Mouse (Mus musculus): ENCODE measurements around the gene Cfc1.
"Not testable (repeated sequence)": the region's sequence is repeated elsewhere in the genome, so short reads cannot be mapped to it uniquely, and the experiment has no call there.

Gene Cfc1

DNA sequence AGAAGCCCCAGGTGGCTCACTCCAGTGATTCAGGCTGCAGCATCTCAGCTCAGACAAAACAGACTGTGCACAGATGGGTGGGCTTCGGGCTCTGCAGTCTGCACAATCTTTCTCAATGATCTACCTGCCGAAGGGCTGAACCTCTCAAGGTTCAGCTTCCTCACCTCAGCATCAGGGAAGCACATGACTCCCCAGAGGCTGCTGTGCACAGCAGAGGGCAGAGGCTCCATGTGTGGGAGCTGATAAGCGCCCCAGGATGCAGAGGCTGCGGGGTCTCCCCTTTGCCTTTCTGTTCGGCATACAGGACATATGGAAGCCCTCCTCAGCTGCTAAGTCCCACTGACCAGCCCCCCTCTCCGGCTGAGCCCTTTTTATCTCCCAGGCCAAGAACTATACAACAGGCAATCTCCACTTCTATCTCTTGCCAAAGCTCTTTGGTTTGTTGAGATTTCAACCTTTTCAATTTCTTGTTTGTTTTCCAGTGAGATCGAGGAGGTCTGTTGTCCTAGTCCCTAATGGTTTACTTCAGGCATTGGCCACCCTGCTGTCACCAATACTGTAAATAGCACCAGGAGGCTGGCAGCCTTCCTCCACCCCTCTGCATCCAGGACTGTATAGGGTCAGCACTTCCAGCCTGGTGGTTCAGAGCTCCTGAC, at the start of gene Cfc1:
Cfc1 (plus strand) TSS at position 606 of the 656 bp plus-strand sequence.
- DNase-seq: not testable (repeated sequence)

DNA sequence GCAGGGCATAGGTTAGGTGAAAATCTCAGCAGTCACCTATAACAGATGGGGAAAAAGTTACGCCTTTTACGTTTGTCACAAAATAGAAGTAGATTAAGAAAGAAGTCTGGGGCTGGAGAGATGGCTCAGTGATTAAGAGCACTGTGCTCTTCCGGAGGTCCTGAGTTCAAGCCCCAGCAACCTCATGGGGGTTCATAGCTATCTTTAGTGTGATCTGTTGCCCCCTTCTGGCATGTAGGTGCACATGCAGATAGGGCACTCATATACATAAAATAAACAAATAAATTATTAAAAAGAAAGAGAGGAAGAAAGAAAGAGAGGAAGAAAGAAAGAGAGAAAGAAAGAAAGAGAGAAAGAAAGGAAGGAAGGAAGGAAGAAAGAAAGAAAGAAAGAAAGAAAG, 48.1 kb upstream of the Cfc1 start:
- DNase-seq: no peak

DNA sequence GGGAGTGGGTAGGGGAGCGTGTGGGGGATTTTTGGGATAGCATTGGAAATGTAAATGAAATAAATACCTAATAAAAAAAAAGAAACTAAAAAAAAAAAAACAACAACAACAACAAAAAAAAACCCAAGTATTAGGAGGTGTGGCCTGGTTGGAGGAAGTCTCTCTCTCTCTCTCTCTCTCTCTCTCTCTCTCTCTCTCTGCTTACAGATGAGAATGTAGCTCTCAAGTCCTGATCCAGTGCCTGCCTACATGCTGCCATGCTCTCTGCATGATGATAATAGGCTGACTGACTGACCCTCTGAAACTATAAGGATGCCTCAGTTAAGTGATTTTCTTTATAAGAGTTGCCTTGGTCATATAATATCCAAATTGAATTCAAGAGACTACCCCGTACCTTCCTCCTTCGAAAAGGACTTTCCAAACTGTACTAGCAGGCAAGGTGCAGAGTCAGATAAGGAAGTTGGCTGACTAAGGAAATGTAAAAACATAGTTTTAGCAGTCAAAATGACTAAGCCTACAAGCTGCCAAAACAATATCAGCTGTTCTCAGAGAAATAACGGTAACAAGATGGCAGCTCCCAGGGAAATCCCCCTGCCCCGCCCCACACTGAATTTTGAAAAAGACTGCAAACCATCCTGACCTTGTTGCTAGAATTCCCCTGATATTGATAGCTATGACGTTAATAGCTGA, 45.5 kb upstream of the Cfc1 start:
- no peak for DNase-seq

DNA sequence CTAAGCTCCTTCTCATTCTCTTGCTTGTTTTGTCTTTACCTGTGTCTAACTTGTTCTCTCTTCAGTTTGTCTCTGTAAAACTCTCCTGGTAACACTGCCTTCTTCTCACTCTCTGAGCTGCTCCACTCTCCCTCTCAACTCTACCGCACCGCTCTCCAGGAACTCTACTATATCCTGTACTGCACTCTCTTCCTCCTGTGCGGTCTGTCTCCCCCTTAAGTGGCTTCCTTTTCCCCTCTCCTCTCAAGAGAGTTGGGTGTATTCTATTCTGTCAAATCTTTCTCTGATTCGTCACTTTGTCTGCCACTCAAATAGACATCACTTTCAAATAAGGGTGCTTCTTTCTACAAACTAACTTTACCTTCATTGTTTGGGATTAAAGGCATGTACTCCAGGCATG, 44.0 kb upstream of the Cfc1 start:
- DNase-seq: no peak

DNA sequence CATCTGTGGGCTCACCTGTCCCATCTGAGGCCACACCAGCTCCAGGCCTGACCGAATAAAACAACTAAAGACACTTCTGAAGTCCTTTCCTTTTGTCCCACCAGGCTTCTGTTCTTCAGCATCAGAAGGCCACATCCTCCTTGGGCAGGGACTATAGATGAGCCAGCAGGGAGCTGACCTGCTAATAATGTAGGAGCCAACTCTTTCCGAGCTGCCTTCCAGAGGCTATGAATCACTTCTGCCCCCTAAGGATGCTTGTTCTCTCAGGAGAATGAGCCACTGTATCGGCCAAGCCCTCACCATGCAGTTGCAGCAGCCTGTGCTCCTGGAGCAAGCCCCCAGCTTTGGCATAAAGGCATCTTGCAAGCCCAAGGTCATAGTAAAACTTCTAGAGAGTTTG, 32.5 kb upstream of the Cfc1 start:
- DNase-seq: no peak

DNA sequence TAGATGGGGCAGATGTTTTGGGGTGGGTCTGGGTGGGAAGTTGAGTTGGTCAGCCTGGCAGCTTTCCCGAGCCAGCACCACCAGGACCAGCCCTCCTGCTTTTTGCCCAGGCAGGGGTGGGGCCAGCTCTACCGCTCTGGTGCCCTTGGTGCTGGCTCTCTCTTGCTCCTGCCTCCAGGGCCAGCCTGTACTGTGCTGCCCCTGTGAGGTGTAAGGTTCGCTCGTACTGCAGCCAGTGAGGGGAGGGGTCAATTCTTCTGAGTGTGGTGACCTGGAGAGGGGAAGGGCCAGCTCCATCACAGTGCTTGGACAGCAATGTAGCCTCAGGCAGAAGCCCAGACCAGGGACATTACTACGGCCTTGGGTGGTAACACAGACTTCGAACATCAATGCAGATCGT, 30.1 kb upstream of the Cfc1 start:
- no peak for DNase-seq

DNA sequence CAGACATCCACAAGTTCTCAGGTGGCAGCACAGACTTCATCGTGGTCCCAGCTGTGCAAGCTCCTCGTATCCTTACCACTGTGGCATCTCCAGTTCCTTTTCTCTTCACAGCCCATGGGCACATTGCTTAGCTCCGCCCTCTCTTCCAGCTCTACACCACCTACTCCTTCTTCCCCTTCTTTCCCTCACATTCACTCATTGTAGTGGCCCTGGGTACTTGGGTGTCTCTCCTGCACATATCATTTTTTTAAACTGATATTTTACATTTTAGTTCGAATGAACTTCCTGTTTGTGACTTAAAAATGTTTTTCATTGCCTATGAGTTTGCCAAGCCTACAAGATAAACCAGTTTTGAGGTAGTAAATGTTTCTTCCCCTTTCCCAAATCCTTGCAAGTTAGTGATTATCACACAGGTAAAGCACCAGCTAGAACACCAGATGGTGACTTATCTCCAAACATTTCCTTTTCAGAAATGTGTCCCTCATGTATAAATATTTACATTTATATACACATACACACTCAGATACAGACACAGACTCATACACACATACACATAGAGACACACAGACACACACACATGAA, 29.4 kb upstream of the Cfc1 start:
- DNase-seq: no peak

DNA sequence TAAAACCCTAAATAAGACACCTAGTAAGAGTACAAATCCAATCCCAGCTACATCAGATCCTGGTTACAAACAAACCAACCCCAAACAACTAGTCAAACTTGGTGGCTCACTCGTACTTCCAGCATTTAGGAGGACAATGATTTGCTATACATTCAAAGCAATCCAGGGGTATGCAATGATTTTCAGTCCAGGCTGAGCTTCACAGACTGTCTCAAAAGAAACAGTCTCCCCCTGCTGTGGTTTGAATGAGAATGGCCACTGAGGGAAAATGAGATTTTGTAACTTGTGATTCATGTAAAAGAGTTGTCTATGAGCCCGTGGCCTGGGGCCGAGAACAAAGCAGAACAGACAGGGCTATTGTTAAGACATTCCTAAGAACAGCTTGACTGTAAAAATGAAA, 27.5 kb upstream of the Cfc1 start:
- DNase-seq: no peak

DNA sequence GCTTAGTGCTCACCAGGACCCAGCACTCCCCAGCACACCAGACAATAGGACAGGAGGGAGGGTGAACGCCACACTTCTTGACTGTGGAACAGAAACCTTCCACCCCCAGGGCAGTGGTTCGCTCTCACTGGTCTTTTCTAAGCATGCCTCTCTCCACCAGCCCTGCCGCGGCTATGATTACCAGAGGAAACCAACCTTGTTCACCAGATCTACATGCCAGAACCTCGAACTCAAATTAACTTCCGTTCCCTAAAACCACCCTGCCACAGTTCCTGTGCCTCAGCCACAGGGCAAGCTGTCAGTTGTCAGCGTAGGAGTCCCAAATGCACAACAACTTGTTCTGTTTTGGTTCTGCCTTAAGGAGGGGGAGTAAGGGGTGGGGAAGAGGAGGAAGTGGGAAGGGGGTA, 24.9 kb upstream of the Cfc1 start:
- DNase-seq: peak; percentile 22

DNA sequence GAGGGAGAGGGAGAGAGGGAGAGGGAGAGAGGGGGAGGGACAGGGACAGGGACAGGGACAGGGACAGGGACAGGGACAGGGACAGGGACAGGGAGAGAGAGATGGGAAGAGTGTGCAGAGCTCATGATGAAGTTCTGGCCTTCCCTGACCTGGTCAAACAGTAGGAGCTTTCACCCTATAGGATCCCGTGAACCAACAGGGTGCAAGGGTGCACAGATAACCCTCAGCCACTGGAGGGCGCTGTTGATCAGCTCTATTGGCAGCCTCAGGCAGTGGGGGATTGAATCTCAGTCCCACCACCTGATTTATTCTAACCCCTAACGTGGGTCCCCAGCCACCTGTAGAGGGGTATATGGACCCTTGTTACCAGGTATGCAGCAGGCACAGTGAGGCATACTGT, 24.4 kb upstream of the Cfc1 start:
- DNase-seq: peak; percentile 70

DNA sequence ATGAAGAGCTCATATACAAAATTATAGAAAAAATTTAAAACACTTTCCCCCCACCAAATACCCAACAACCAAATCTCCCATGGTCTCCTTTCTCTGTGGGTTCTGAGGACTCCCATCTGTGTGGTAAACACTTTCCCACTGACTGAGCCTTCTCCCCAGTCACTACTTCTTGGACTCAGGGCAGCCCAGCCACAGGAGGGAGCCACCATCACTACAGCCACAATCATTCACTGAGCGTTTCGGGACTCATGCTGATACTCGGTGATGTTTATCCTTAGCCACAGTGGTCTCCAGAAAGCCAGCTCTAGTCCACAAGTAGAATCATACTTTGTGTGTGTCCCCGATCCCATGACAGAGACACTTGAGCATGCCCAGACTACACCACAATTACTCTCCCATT, 22.4 kb upstream of the Cfc1 start:
- no peak for DNase-seq

DNA sequence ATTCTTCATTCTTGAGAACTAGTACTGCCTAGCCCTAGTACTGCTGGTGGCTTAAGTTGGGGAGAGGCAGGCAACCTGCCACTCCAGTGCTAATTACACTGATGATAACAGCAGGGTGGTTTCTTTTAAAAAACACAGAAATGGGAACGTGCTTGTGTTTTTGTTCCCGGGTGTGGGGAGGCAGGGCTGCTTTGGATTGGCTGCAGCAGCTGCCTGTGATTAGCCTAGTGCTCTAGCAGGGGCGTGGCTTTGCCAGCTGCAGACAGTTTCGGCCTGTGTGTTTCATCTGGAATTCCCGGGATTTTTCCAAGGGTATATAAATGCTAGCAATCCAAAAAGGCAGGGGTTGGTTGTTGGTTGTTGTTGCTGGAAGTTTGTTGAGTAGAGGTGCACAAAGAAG, 18.9 kb upstream of the Cfc1 start:
- peak; percentile 12 for DNase-seq

DNA sequence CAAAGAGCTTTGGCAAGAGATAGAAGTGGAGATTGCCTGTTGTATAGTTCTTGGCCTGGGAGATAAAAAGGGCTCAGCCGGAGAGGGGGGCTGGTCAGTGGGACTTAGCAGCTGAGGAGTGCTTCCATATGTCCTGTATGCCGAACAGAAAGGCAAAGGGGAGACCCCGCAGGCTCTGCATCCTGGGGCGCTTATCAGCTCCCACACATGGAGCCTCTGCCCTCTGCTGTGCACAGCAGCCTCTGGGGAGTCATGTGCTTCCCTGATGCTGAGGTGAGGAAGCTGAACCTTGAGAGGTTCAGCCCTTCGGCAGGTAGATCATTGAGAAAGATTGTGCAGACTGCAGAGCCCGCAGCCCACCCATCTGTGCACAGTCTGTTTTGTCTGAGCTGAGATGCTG, 18.2 kb upstream of the Cfc1 start:
- not testable (repeated sequence) for DNase-seq

DNA sequence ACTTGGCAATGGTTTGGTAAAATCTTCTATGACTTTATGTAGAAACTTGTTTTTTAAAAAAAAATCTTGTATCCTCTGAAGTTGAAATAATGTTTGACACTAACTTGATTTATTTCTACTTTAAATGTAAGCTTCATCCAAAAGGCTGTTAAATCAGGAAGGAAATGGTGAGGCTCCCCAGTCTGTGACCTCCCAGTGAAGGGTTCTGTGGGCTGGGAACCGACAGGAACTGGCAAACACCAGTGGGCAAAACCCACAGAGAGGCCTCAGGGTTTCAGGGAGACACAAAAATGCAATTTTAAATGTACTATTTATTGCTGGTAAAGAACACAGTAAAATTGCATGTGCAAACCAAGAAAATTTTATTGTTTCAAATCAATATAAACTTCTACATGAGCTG, 17.7 kb upstream of the Cfc1 start:
- not testable (repeated sequence) for DNase-seq

DNA sequence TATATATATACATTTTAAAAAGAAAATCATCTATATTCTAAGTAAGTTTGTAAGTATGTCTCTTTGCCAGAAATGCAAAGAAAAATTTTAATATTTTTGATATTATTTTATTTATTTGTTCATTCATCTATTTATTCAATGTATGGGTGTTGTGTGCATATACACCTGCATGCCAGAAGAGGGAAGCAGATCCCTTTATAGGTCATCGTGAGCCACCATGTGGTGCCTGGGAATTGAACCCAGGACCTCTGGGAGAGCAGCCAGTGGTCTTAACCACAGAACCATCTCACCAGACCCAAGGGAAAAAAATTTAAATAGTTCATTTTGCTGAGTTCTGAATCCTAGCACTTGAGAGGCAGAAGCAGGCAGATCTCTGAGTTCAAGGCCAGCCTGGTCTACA, 17.2 kb upstream of the Cfc1 start:
- DNase-seq: no peak

DNA sequence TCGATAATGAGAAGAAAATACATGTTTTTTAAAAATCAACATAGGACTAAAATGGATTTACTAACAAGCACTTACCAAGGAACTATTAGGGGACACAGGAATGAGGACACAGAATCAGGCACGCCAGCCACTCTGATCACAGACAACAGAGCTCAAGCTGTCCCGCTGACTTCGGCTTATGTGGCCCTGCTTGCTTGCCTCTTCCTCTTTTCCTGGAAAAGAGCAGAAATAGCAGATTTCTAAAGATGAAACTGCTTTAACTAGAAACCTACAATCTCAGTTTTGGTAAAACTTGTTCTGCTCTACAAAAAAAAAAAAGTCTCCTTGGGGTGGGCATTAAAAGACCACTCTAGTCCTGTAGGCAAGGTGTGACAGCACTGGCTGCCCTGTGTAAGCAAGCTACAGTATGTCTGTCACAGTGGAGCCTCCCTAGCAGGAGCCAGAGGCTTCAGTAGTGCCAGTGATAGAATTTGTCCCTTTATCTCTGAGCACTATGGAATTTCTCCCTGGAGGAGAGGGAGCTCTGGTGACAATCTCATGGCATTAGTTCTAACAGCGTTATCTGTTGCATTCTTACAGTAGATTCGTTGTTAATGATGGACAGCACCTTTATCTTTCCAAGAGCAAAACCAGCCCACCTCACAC, 13.1 kb upstream of the Cfc1 start:
- no peak for DNase-seq

DNA sequence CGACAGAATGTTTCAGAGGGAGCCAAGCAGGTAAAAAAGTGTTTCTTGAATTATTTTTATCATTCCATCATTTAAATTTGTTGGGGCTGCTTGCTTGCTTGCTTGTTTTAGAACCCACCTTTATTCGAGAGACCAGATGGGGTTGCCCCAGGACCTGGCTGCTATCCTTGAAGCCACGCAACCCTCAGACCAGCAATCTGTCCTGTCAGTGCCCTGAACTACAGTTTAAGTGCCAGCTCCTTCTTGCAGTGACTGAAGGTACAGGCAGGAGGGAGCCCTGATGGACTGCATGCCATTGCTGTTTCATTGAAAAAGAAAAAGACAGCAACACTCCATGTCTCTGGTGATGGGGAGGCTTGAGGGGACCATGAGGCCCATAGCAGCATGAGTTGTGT, 12.6 kb upstream of the Cfc1 start:
- DNase-seq: no peak

DNA sequence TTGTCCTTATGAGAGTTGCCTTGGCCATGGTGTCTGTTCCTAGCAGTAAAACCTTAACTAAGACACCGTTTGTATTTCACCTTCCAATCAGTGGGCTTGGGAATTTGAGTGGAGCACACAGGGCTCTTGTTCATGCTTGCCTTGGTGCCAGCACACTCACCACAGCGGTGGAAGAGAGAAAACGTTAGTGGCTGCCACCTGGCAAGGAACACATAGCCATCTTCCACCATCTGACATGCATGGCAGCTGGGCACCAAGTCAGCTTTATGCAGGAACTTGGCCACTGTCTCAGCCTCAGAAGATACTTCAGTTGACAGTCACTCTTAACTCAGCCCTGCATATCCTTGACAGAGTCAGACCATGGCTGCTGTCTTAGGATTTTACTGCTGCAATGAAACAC, 11.8 kb upstream of the Cfc1 start:
- no peak for DNase-seq

DNA sequence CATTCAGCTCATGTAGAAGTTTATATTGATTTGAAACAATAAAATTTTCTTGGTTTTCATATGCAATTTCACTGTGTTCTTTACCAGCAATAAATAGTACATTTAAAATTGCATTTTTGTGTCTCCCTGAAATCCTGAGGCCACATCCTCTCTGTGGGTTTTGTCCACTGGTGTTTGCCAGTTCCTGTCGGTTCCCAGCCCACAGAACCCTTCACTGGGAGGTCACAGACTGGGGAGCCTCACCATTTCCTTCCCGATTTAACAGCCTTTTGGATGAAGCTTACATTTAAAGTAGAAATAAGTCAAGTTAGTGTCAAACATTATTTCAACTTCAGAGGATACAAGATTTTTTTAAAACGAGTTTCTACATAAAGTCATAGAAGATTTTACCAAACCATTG, 874 bp upstream of the Cfc1 start:
- not testable (repeated sequence) for DNase-seq

DNA sequence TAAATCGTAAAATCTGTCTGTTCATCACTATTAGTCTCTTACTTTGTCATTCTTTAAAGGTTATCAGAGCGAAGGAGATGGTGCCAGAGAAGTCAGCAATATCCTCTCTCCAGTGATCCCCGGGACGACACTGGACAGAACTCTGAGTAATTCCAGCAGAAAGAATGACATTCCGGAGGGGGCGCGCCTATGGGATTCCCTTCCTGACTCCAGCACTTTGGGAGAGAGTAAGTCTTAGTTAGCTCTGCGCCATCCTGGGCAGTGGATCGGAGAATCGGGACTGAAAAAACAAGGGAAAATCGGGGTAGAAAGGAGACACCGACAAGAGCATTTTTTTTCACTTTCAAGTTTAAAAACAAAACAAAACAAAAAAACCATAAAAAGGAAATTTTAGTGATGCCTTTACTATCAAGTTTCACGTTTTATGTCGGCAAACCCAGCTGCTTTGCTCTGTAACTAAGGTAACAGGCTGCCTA, 881 bp downstream of the Cfc1 start:
- DNase-seq: peak; percentile 25

DNA sequence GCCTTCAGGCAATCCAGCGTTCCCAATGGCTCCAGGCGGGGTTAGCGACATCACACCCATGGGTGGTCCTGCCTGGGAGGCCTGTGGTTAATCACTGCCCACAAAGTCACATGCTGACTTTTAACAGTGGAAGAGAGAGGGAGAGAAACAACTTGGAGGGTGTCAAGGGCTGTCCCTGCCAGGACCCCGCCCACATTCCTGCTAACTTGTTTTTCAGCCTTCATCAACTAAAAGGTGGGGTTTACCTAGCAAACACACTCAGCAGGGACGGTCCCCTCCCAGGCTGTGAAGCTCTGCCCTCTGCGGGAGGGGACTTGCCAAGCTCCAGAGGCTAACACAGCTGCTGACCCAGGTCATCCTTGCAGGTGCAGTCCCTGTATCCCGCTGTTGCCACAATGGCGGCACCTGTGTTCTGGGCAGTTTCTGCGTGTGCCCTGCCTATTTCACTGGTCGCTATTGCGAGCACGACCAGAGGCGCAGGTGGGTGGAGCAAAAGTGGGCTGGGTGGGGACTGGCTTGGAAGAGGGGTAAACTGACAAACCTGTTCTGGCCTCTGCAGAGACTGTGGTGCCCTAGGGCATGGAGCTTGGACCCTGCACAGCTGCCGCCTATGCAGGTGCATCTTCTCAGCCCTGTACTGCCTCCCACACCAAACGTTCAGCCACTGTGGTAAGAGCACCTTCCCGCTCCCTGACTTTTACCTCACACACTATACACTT, 1.5 kb downstream of the Cfc1 start:
- peak; percentile 47 for DNase-seq

DNA sequence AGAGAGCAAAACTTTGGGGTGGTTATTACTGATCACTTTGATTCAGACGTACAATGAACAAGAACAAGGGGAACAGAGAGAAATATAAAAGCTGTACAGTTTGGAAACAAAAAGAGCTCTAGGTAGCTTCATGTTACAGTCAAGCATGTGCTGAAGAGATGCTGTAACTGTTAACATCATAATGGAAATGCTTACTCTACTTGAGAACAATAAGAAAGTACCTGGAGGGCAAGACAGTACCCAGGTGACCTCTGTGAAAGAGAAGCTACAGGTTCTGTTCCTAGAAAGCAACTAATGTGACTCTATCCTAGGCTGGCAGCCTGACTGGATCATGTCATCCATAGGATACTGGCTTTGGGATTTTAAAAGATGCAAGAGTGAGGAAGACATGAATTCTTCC, 11.6 kb downstream of the Cfc1 start:
- DNase-seq: no peak

DNA sequence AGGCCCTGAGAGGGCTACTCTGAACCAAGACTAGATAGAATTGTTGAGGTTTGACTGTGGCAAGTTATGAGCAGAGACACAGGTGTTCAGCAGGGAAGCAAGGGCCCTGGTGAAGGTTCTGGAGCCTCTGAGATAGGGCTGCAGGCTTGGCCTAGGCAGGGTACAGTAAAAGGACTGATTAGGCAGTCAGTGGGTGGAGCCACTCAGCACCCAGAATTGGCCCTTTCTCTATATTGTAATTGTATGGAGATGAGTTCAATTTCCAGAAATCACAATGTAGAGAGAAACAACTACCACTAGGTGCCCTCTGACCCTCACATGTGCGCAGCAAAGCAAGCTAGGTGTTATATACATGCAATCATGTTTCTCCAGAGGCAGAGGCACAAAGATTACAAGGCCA, 18.2 kb downstream of the Cfc1 start:
- no peak for DNase-seq

Data from embryo, embryonic 11 days (tissue).